Mouse (Mus musculus) C2C12 (cell line): Measurements from ENCODE around the gene Ago1. TPM values are rescaled to one million over a fixed set of nuclear protein-coding genes. Genes with fewer than 3 reads are reported as not detected.
A peak's percentile ranks its signal among the peaks of the same experiment; 100 is the strongest.

Experiments used
- H3K27me3 ChIP-seq: one replicate; pipeline ENCODE4 v1.6.1; 2011; ENCODE audit not compliant: control insufficient read depth, insufficient read depth, insufficient read length
- H3K36me3 ChIP-seq: one replicate; pipeline ENCODE4 v1.6.1; 2011; ENCODE audit not compliant: control insufficient read depth, insufficient read depth
- H3K4me3 ChIP-seq: one replicate; pipeline ENCODE4 v1.5.1; 2011; ENCODE audit warnings: mild to moderate bottlenecking, control low read depth; ENCODE audit not compliant: poor library complexity, insufficient read depth, severe bottlenecking
- H3K79me2 ChIP-seq: one replicate; pipeline ENCODE4 v1.6.1; 2011; ENCODE audit not compliant: control insufficient read depth, insufficient read depth
- H3K79me3 ChIP-seq: one replicate; pipeline ENCODE4 v1.6.1; 2011; ENCODE audit warnings: low read depth, control low read depth
- H3ac ChIP-seq: one replicate; pipeline ENCODE3; 2011; ENCODE audit warnings: low read depth; ENCODE audit not compliant: control insufficient read depth, insufficient read length
- CEBPB ChIP-seq: IDR thresholded peaks from one replicate; pipeline ENCODE4 v1.6.1; 2011; ENCODE audit warnings: low read depth, mild to moderate bottlenecking, control low read depth, moderate library complexity
- CTCF ChIP-seq: IDR thresholded peaks from one replicate; pipeline ENCODE4 v1.5.1; 2011; ENCODE audit not compliant: control insufficient read depth, insufficient read depth, insufficient read length
- FOSL1 ChIP-seq: IDR thresholded peaks from one replicate; pipeline ENCODE4 v1.8.0; 2011; ENCODE audit warnings: mild to moderate bottlenecking, low read length; ENCODE audit not compliant: poor library complexity, insufficient read depth, severe bottlenecking
- MAX ChIP-seq: IDR thresholded peaks from one replicate; pipeline ENCODE4 v1.6.1; 2011; ENCODE audit warnings: mild to moderate bottlenecking, control low read depth
- MYOD1 ChIP-seq: IDR thresholded peaks from one replicate; pipeline ENCODE4 v1.6.1; 2011; ENCODE audit warnings: low read depth; ENCODE audit not compliant: control insufficient read depth, insufficient read length
- MYOG ChIP-seq: IDR thresholded peaks from one replicate; pipeline ENCODE4 v1.6.1; 2011; ENCODE audit not compliant: control insufficient read depth, insufficient read length; ENCODE audit errors: extremely low read depth
- USF1 ChIP-seq: IDR thresholded peaks from one replicate; pipeline ENCODE4 v1.6.1; 2011; ENCODE audit warnings: low read depth, mild to moderate bottlenecking, control low read depth, moderate library complexity
- long read RNA-seq, 2 experiments: library from polyadenylated mRNA; unstranded; transcript quantifications; one replicate each; pipeline ENCODE4 v2.0.0; 2019 to 2020
- polyA plus RNA-seq: library from polyadenylated mRNA; unstranded; fragments of >200 nt; fragmentation: generic; extraction: Trizol; gene quantifications from one replicate; pipeline ENCODE4 v1.2.1, GENCODE M21; 2012; ENCODE audit warnings: missing spikeins

Gene Ago1
- 9.2 TPM for polyA plus RNA-seq
- long read RNA-seq, experiment 1, partial matches to known transcripts = 1 of 9 reads
- long read RNA-seq, experiment 1, other reads (novel, unspliced or antisense) = 8 of 9 reads
- long read RNA-seq, experiment 2, partial matches to known transcripts = 0 of 3 reads
- long read RNA-seq, experiment 2, other reads (novel, unspliced or antisense) = 3 of 3 reads

DNA sequence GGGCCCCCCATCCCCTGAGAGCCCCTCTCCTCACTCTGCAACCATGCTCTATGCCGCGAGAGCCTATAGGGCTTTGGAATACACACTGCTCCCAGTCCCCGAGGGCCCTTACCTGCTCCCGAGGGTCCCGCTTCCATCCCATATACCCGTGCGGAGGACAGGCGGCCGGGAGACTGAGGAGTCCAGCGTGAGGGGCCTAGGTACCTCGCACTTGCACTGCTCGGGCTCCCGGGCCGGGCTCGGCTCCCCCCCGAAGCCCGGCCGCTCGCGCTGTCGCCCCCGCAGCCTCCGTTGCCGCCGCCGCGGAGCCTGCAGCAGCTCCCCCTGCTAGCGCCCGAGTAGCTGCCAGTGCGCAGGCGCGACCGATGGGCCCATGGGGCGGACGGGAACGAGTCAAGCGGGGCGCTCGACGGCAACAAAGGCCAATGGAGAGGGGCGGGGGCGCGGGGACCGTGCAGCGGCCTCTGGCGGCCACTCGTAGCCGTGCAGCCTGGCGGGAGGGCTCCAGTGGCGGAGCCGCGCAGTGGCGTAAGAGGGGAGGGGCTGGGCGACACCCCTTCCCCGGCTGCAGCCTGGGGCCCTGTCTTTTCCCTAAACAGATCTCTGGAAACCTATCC lies at the start of gene Ago1:
Gene Ago1, minus strand, starts transcription at position 299 of the 617 bp plus-strand sequence.
- peak within 1 kb of the TSS; percentile 72 for H3K4me3 ChIP-seq
- H3K79me3 ChIP-seq = no peaks in the 10 kb centered on the region
- H3K27me3 ChIP-seq = no peaks in the 10 kb centered on the region
- TF ChIP-seq MAX (no peak), CTCF (peak; percentile 100), FOSL1 (no peak)
- peak within 1 kb of the TSS; percentile 69 for H3ac ChIP-seq
- no peaks in the 10 kb centered on the region for H3K36me3 ChIP-seq
- peaks cover 8% of the 10 kb centered on the region for H3K79me2 ChIP-seq

DNA sequence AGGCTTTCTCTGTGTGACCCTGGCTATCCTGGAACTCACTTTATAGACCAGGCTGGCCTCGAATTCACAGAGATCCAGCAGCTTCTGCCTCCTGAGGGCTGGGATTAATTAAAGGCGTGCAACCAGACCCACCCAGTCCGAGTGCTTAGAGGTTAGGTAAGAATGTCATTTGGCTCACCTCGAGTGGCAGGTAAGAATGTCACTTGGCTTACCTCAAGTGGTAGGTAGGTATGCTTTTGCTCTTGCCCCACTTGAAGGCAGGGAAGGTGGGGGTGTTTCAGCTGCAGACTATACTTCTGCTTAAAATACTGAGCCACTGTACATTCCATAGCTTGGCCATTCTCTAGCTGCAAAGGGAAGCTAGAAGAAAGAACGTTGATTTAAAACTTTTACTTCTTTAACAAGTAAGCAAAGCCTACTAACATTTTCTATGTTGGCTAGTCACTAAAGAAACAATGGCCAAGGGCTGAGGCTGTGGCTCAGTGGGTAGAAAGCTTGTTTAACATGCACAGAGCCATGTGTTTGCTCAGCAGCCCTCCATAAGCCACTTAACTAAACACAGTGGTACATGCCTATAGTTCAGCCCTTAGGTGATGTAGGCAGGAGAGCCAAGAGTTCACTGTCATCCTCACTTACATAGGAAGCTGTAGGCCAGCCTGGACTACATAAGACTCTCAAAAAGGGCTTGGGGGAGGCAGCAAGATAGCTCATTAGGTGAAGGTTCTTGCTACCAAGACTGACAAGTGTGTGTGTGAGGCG lies 44.1 kb upstream of the Ago1 start:
- Histone ChIP-seq H3K4me3 (no peak overlapping the region), H3K36me3 (no peaks in the 10 kb centered on the region), H3K79me2 (no peaks in the 10 kb centered on the region), H3K79me3 (no peaks in the 10 kb centered on the region), H3ac (no peak overlapping the region), H3K27me3 (peaks cover 8% of the 10 kb centered on the region)
- TF ChIP-seq CTCF = no peak
- TF ChIP-seq MYOD1 = no peak
- TF ChIP-seq MYOG = no peak
- TF ChIP-seq CEBPB = no peak
- no peak for TF ChIP-seq MAX
- no peak for TF ChIP-seq FOSL1
- no peak for TF ChIP-seq USF1

DNA sequence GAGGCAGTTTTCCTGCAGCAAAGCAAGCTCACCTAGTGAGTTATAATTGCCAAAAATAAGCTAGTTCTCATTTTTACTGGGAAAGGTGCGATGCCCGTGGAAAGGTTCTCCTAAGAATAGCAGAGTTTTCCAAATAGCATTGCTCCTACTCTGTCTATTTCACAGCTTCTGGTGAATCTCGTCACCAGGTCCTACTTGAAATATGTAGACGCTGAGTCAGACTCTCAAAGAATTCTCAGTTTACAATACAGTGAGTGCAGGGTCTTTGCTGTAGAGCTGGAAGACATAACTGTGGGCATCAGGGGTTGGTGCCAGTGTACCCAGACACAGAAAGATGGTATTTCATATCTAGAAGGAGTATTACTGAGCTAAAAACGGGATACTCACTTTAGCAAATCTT lies 42.6 kb upstream of the Ago1 start:
- Histone ChIP-seq H3K27me3 (peaks cover 17% of the 10 kb centered on the region), H3K79me3 (no peaks in the 10 kb centered on the region), H3K36me3 (no peaks in the 10 kb centered on the region), H3K4me3 (no peak overlapping the region), H3ac (no peak overlapping the region), H3K79me2 (no peaks in the 10 kb centered on the region)
- no peak for TF ChIP-seq CTCF
- no peak for TF ChIP-seq FOSL1
- no peak for TF ChIP-seq USF1
- no peak for TF ChIP-seq MYOD1
- TF ChIP-seq CEBPB = no peak
- no peak for TF ChIP-seq MYOG
- TF ChIP-seq MAX = no peak

DNA sequence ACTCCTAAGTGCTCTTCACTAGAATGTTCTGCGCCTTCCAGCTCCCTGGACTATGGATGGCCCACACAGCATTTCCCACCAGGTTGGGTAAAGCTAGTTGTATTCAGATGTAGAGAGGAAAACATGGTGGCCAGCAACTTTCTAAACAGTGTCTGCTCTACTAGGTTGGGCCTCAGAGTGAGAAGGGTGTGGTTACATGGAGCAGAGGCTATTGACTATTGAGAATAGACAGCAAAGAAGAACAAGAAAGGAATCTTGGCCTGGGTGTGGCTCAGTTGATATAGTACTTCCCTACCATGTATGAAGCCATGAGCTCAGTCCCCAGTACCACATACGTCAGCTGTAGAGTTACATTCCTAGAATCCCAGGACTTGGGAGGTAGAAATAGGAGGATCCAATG lies 40.7 kb upstream of the Ago1 start:
- Histone ChIP-seq H3K36me3 (no peaks in the 10 kb centered on the region), H3K4me3 (no peak overlapping the region), H3K79me2 (no peaks in the 10 kb centered on the region), H3K27me3 (peaks cover 35% of the 10 kb centered on the region), H3K79me3 (no peaks in the 10 kb centered on the region), H3ac (no peak overlapping the region)
- TF ChIP-seq MYOD1 = no peak
- no peak for TF ChIP-seq CEBPB
- no peak for TF ChIP-seq USF1
- no peak for TF ChIP-seq MYOG
- no peak for TF ChIP-seq FOSL1
- no peak for TF ChIP-seq MAX
- TF ChIP-seq CTCF = no peak

DNA sequence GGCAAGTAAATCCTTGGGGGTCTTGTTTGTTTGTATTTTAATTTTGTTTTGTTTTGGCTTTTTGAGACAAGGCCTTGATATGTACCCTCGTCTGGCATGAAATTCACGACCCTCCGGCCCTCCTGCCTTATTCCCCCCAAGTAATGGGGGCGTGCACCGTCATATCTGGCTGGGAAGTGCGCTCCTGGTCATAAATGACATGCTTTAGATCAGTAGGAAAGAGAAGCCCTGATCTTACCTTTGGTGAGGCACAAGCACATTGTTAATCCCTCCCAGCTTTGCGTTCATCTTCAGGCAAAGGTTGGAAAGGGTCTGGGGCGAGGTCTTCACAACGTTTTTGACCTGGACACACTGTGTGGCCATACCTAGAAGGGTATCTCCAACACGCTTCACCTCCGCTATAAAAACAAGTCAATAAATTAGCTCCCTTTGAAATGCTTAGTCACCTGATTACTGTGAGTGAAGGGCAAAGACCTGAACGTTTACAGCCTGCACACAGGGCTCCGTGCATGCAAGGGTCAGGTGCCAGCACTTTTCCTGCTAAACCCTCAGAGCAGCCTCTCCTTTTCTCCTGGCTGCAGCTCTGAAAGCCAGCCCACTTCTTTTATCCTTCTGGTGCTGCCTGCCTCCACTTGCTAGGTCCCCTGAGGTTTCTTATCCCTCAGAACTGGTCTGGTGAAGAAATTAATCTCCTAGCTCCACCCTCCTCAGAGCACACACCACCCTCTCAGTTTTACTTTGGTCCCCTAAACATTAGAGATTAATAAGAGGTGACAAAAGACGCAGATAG lies 39.9 kb upstream of the Ago1 start:
- no peak overlapping the region for H3K4me3 ChIP-seq
- H3ac ChIP-seq = no peak overlapping the region
- TF ChIP-seq MAX (no peak), FOSL1 (no peak), USF1 (no peak), CTCF (no peak), CEBPB (no peak), MYOD1 (no peak), MYOG (no peak)
- no peaks in the 10 kb centered on the region for H3K79me2 ChIP-seq
- no peaks in the 10 kb centered on the region for H3K79me3 ChIP-seq
- peaks cover 39% of the 10 kb centered on the region for H3K27me3 ChIP-seq
- no peaks in the 10 kb centered on the region for H3K36me3 ChIP-seq
